Mouse (Mus musculus): Measurements from ENCODE around the gene Tbce. TPM values are rescaled to one million over a fixed set of nuclear protein-coding genes. Genes with fewer than 3 reads are reported as not detected.
A peak's percentile ranks its signal among the peaks of the same experiment; 100 is the strongest.

Gene Tbce
- total and polyA plus RNA-seq, 3 experiments: 35.3 to 56.9 TPM; not detected in 1

DNA sequence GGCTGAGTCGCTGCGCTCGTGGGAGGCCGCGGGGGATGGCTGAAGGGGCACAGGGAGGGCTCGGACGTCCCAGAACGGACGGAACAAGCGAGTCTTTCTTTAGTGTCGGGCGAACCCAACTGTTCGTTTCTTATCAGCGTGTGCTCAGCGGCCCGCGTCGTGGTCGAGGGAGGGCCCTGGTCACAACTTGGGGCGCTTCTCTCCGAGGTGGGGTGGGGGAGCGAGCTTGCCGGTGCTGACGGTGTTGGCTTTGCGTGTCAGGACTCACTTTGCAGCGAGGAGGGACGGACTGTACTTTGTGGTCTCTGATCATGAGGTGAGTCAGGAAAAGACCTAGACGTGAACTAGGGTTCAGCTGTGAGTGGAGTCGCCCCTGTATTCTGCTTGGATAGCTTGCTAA, 84.5 kb downstream of the Tbce start:
- Histone ChIP-seq H3K9me3 (replicated peaks; ENCODE audit: insufficient read depth, low read length) (no peaks in the 10 kb centered on the region), H3K27me3 (ENCODE audit: control insufficient read depth in 1 of 2, insufficient read depth in 2 of 2, low read length in 2 of 2) (no peaks in the 10 kb centered on the region), H3K4me3 (ENCODE audit: control insufficient read depth in 1 of 2, insufficient read depth in 1 of 2, low read depth in 2 of 2, low read length in 2 of 2) (peak overlapping the region; percentile 87 to 97), H3K27ac (ENCODE audit: control insufficient read depth, low read depth, low read length) (peak overlapping the region; percentile 73), H3K9ac (ENCODE audit: control insufficient read depth, low read depth, low read length, poor library complexity, severe bottlenecking) (peak overlapping the region; percentile 87), H3K36me3 (ENCODE audit: control insufficient read depth in 1 of 2, insufficient read depth in 2 of 2, low read length in 2 of 2) (peaks cover 11 to 31% of the 10 kb centered on the region in 2 experiments), H3K79me2 (ENCODE audit: control insufficient read depth, insufficient read depth, low read length, poor library complexity) (peaks cover 53% of the 10 kb centered on the region), H3K4me1 (ENCODE audit: control insufficient read depth in 1 of 2, insufficient read depth in 2 of 2, low read length in 2 of 2) (peaks cover 13 to 14% of the 10 kb centered on the region in 2 experiments; a peak in 3 of 4 replicates)
- peak; percentile 81 for DNase-seq (ENCODE audit: low read depth, low spot score)
- TF ChIP-seq CHD1 (IDR thresholded peaks at IDR 0.05; ENCODE audit: low read depth, low read length) (no peak), ETS1 (IDR thresholded peaks at IDR 0.05; ENCODE audit: low read depth, low read length) (0 out of 2 replicates have a peak, but pooled peaks have one; percentile 1), POLR2AphosphoS2 (IDR thresholded peaks at IDR 0.05; ENCODE audit: low read length) (no peak), MAX (IDR thresholded peaks at IDR 0.05; ENCODE audit: low read length) (0 out of 2 replicates have a peak, but pooled peaks have one; percentile 8), MXI1 (IDR thresholded peaks at IDR 0.05; ENCODE audit: low read depth, low read length) (peak; percentile 9; the same call in 1 of the 2 replicates), TAL1 (IDR thresholded peaks at IDR 0.05; ENCODE audit: low read length) (0 out of 2 replicates have a peak, but pooled peaks have one; percentile 4), EP300 (IDR thresholded peaks at IDR 0.05; ENCODE audit: low read depth in 1 of 2, low read length in 2 of 2) (peak in 1 of 2 experiments; percentile 20; a peak in 1 of 4 replicates), JUND (IDR thresholded peaks at IDR 0.05; ENCODE audit: low read depth, low read length) (no peak)

DNA sequence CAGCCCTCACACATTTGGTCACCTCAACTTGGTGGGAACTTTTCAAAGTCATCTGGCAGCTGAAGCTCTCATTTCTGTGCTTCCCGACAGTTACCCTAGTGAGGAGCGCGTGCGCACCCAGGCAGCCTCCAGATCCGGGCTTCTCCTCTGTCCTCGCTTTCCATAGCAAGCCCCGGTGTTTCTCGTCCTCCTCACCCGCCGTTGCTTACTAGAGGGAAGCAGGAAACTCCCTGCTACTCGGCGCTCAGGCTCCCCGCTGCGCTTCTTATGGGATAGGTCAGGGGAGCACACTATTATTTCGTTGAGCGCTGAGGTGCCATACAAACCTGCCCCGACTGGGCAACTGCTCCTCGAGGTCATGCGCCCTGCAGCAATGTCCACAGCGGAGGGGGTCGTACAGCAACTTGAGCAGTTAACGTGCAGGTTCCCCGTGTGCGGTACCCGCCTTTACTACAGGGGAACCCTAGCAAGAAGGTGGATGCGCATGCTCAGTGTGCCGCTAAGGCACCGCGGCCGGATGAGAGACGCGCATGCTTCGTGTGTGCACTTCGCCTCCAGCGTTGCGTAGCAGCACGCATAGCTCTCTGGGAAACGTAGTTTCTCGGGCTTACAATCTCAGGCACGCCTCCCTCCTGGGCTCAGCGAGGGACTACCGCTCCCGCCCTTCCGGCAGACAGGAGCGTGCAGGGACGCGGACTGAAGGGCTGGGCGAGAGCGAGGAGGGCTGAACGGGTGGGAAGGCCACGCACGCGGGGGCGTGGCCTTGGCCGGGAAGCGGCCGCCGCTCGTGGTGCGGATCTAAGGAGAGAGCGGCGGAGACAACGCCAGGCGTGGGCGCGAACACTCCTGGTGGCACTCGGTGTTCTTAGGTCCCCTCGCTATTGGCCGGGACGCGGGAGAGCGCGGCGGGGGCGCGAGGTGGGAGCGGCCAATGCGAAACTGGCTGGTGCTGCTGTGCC, 85.3 kb downstream of the Tbce start, which contains the start of gene B3galnt2:
TSS of gene B3galnt2 (plus strand) at position 596 of the 959 bp plus-strand sequence.
- Histone ChIP-seq H3K36me3 (ENCODE audit: control insufficient read depth in 1 of 2, insufficient read depth in 2 of 2, low read length in 2 of 2) (peaks cover 8 to 29% of the 10 kb centered on the region in 2 experiments; a peak in 3 of 4 replicates), H3K4me1 (ENCODE audit: control insufficient read depth in 1 of 2, insufficient read depth in 2 of 2, low read length in 2 of 2) (peaks cover 13% of the 10 kb centered on the region in 2 experiments; a peak in 3 of 4 replicates), H3K4me3 (ENCODE audit: control insufficient read depth in 1 of 2, insufficient read depth in 1 of 2, low read depth in 2 of 2, low read length in 2 of 2) (peak within 1 kb of the TSS; percentile 87 to 97), H3K27ac (ENCODE audit: control insufficient read depth, low read depth, low read length) (peak within 1 kb of the TSS; percentile 76), H3K9me3 (replicated peaks; ENCODE audit: insufficient read depth, low read length) (no peaks in the 10 kb centered on the region), H3K9ac (ENCODE audit: control insufficient read depth, low read depth, low read length, poor library complexity, severe bottlenecking) (peak within 1 kb of the TSS; percentile 87), H3K27me3 (ENCODE audit: control insufficient read depth in 1 of 2, insufficient read depth in 2 of 2, low read length in 2 of 2) (no peaks in the 10 kb centered on the region), H3K79me2 (ENCODE audit: control insufficient read depth, insufficient read depth, low read length, poor library complexity) (peaks cover 48% of the 10 kb centered on the region)
- DNase-seq (ENCODE audit: low read depth, low spot score): peak; percentile 99
- TF ChIP-seq UBTF (IDR thresholded peaks at IDR 0.05; ENCODE audit: borderline replicate concordance, insufficient read depth, low read depth, low read length) (no peak), E2F4 (IDR thresholded peaks at IDR 0.05; ENCODE audit: borderline replicate concordance, low read depth, low read length) (no peak), POLR2AphosphoS2 (IDR thresholded peaks at IDR 0.05; ENCODE audit: low read length) (peak; percentile 98), SMC3 (IDR thresholded peaks at IDR 0.05; ENCODE audit: low read depth, low read length) (no peak; the same call in 1 of the 2 replicates), RCOR1 (IDR thresholded peaks at IDR 0.05; ENCODE audit: low read depth, low read length) (no peak; the same call in 1 of the 2 replicates), USF1 (IDR thresholded peaks at IDR 0.05; ENCODE audit: low read depth, low read length) (no peak), GABPA (IDR thresholded peaks at IDR 0.05; ENCODE audit: low read depth, low read length) (no peak), NELFE (IDR thresholded peaks at IDR 0.05; ENCODE audit: low read depth, low read length) (peak; percentile 98), TAL1 (IDR thresholded peaks at IDR 0.05; ENCODE audit: low read length) (no peak), MYC (IDR thresholded peaks at IDR 0.05; ENCODE audit: low read depth, low read length) (peak; percentile 85; the same call in 1 of the 2 replicates), MYB (IDR thresholded peaks at IDR 0.05; ENCODE audit: low read depth, low read length) (no peak), NRF1 (IDR thresholded peaks at IDR 0.05; ENCODE audit: insufficient read depth, low read depth, low read length, poor library complexity, severe bottlenecking) (peak; percentile 98), CHD2 (IDR thresholded peaks at IDR 0.05; ENCODE audit: low read length) (no peak), MAZ (IDR thresholded peaks at IDR 0.05; ENCODE audit: low read depth, low read length) (peak; percentile 50; the same call in 1 of the 2 replicates), MAX (IDR thresholded peaks at IDR 0.05; ENCODE audit: low read length) (peak; percentile 47; the same call in 1 of the 2 replicates), MEF2A (IDR thresholded peaks at IDR 0.05; ENCODE audit: extremely low read depth, insufficient replicate concordance, low read depth, low read length, poor library complexity, severe bottlenecking) (no peak), TBP (IDR thresholded peaks at IDR 0.05; ENCODE audit: low read depth, low read length) (peak; percentile 79; the same call in 1 of the 2 replicates), CHD1 (IDR thresholded peaks at IDR 0.05; ENCODE audit: low read depth, low read length) (no peak), CTCF (IDR thresholded peaks at IDR 0.05 in 2 of 3, conservative IDR thresholded peaks at IDR 0.05 in 1 of 3; ENCODE audit: control insufficient read depth in 1 of 3, insufficient read depth in 1 of 3, low read depth in 2 of 3, low read length in 3 of 3, poor library complexity in 1 of 3, severe bottlenecking in 1 of 3) (no peak), BHLHE40 (IDR thresholded peaks at IDR 0.05; ENCODE audit: borderline replicate concordance, low read depth, low read length) (no peak), POLR2A (IDR thresholded peaks at IDR 0.05; ENCODE audit: control insufficient read depth in 1 of 2, insufficient read depth in 1 of 2, low read depth in 1 of 2, low read length in 2 of 2, poor library complexity in 1 of 2) (peak; percentile 92 to 98), ELF1 (IDR thresholded peaks at IDR 0.05; ENCODE audit: low read depth, low read length) (peak; percentile 80), JUND (IDR thresholded peaks at IDR 0.05; ENCODE audit: low read depth, low read length) (no peak), EP300 (IDR thresholded peaks at IDR 0.05; ENCODE audit: low read depth in 1 of 2, low read length in 2 of 2) (no peak)

All from MEL (cell line).